Mouse (Mus musculus) ES-E14 (cell line): ENCODE measurements around the gene Gnai2. TPM values are rescaled to one million over a fixed set of nuclear protein-coding genes. Genes with fewer than 3 reads are reported as not detected.

Experiments
- DNase-seq: peaks from one replicate; pipeline ENCODE4 v3.0.0-alpha.2; 2013; ENCODE audit warnings: low read depth, low spot score
- H3K27ac ChIP-seq: 2 replicates; pipeline ENCODE4 v1.5.1; 2012; ENCODE audit warnings: low read depth, mild to moderate bottlenecking, low read length, moderate library complexity, mixed read lengths; ENCODE audit not compliant: poor library complexity, insufficient read depth, severe bottlenecking
- H3K36me3 ChIP-seq: 2 replicates; pipeline ENCODE4 v1.6.1; 2012; ENCODE audit warnings: mild to moderate bottlenecking, low read length, moderate library complexity, mixed read lengths; ENCODE audit not compliant: control insufficient read depth, poor library complexity, insufficient read depth, severe bottlenecking
- H3K4me1 ChIP-seq, 2 experiments: fragments of 150-350 bp in 1 of 2; sonication (generic) in 1 of 2; 2 replicates each; pipeline ENCODE4 v1.6.1; 2012; ENCODE audit warnings: low read length in 2 of 2, mild to moderate bottlenecking in 1 of 2, mixed read lengths in 1 of 2; ENCODE audit not compliant: control insufficient read depth in 2 of 2, insufficient read depth in 2 of 2, poor library complexity in 1 of 2
- H3K4me3 ChIP-seq, 2 experiments: fragments of 150-350 bp in 1 of 2; sonication (generic) in 1 of 2; 2 replicates each; pipeline ENCODE4 v1.5.1; 2012; ENCODE audit warnings: low read length in 2 of 2, low read depth in 1 of 2, mild to moderate bottlenecking in 1 of 2, mixed read lengths in 1 of 2; ENCODE audit not compliant: insufficient read depth in 1 of 2, poor library complexity in 1 of 2, severe bottlenecking in 1 of 2
- H3K9ac ChIP-seq: 2 replicates; pipeline ENCODE4 v1.6.1; 2012; ENCODE audit warnings: low read depth, mild to moderate bottlenecking, low read length, mixed read lengths; ENCODE audit not compliant: poor library complexity, insufficient read depth, severe bottlenecking
- H3K9me3 ChIP-seq: fragments of 150-350 bp; sonication (generic); 2 replicates; pipeline ENCODE4 v1.6.1; 2012; ENCODE audit warnings: low read depth, mild to moderate bottlenecking, low read length; ENCODE audit not compliant: control insufficient read depth, insufficient read depth
- CHD2 ChIP-seq: IDR thresholded peaks from 2 replicates; pipeline ENCODE4 v1.6.1; 2014; ENCODE audit warnings: mild to moderate bottlenecking, low read depth, low read length, inconsistent platforms
- HCFC1 ChIP-seq: IDR thresholded peaks from 2 replicates; pipeline ENCODE4 v1.6.1; 2012; ENCODE audit warnings: low read length, inconsistent platforms, borderline replicate concordance; ENCODE audit not compliant: insufficient read depth
- MAFK ChIP-seq: IDR thresholded peaks from 2 replicates; pipeline ENCODE4 v1.6.1; 2014; ENCODE audit warnings: mild to moderate bottlenecking, low read depth, low read length, inconsistent platforms; ENCODE audit not compliant: insufficient read depth
- ZC3H11A ChIP-seq: IDR thresholded peaks from 2 replicates; pipeline ENCODE4 v1.6.1; 2012; ENCODE audit warnings: low read depth, mild to moderate bottlenecking, inconsistent platforms, low read length, borderline replicate concordance
- ZNF384 ChIP-seq: IDR thresholded peaks from 2 replicates; pipeline ENCODE4 v1.6.1; 2012; ENCODE audit warnings: low read depth, low read length, inconsistent platforms
- in situ Hi-C, 2 experiments: fragments of 600-800 bp; cut with MboI; formaldehyde crosslinking; loops; one replicate each; pipeline ENCODE4 v1.15.1; 2025; ENCODE audit warnings: low sequenced_read_pairs in 2 of 2, inconsistent platforms in 1 of 2; ENCODE audit not compliant: unreplicated experiment in 2 of 2
- total RNA-seq: library from RNA; depleted of rRNA; stranded (reverse); fragments of 300-350 nt; gene quantifications from 2 replicates; pipeline ENCODE4 v1.2.3, GENCODE M21; 2012

Gene Gnai2
- total RNA-seq, 1 experiment, result 178 TPM

GRCm38 (mm10) chr9:107633661-107634405 lies 1.3 kb downstream of the Gnai2 start:
- H3K9me3 ChIP-seq, result no peaks in the 10 kb centered on the region
- in situ Hi-C loops, result no loop called here
- TF ChIP-seq ZNF384, result no peak
- TF ChIP-seq MAFK, result no peak
- no peak for TF ChIP-seq CHD2
- no peak for TF ChIP-seq ZC3H11A
- no peak for TF ChIP-seq HCFC1
- peak overlapping the region; percentile 92 to 97 for H3K4me3 ChIP-seq
- peaks cover 1% of the 10 kb centered on the region; the same call in 1 of the 2 replicates for H3K36me3 ChIP-seq
- DNase-seq, result no peak
- H3K27ac ChIP-seq, result no peak overlapping the region
- H3K4me1 ChIP-seq, result peaks cover 4 to 27% of the 10 kb centered on the region in 2 experiments; a peak in 3 of 4 replicates
- H3K9ac ChIP-seq, result peak overlapping the region; percentile 91

- TF ChIP-seq MAFK (no peak), CHD2 (no peak), ZNF384 (no peak), HCFC1 (no peak), ZC3H11A (no peak)
- Histone ChIP-seq H3K9ac (peak overlapping the region; percentile 91; the same call in 1 of the 2 replicates), H3K27ac (0 out of 2 replicates have a peak overlapping the region, but pooled peaks have one; percentile 9), H3K9me3 (no peaks in the 10 kb centered on the region), H3K4me3 (peak overlapping the region; percentile 92 to 97), H3K4me1 (peaks cover 7 to 33% of the 10 kb centered on the region in 2 experiments; a peak in 3 of 4 replicates), H3K36me3 (peaks cover 1% of the 10 kb centered on the region; the same call in 1 of the 2 replicates)
- in situ Hi-C loops, result no loop called here
- DNase-seq, result no peak
Measured at GRCm38 (mm10) chr9:107633091-107633660, 2.0 kb downstream of the Gnai2 start.

- DNase-seq, result no peak
- Histone ChIP-seq H3K36me3 (peaks cover 1% of the 10 kb centered on the region; the same call in 1 of the 2 replicates), H3K9ac (peak overlapping the region; percentile 91; the same call in 1 of the 2 replicates), H3K4me1 (peaks cover 10 to 40% of the 10 kb centered on the region in 2 experiments; a peak in 3 of 4 replicates), H3K27ac (no peak overlapping the region), H3K4me3 (peak overlapping the region; percentile 92 to 97; a peak in 3 of 4 replicates), H3K9me3 (no peaks in the 10 kb centered on the region)
- TF ChIP-seq ZNF384, result no peak
- in situ Hi-C loops, result no loop called here
Measured at GRCm38 (mm10) chr9:107632478-107632877, 2.7 kb downstream of the Gnai2 start.

GRCm38 (mm10) chr9:107631861-107632260 lies 3.3 kb downstream of the Gnai2 start:
- Histone ChIP-seq H3K4me3 (no peak overlapping the region), H3K36me3 (peaks cover 1% of the 10 kb centered on the region; the same call in 1 of the 2 replicates), H3K4me1 (peaks cover 14 to 44% of the 10 kb centered on the region in 2 experiments; a peak in 3 of 4 replicates), H3K9ac (no peak overlapping the region; the same call in 1 of the 2 replicates), H3K27ac (no peak overlapping the region), H3K9me3 (no peaks in the 10 kb centered on the region)
- TF ChIP-seq MAFK, result no peak
- no peak for TF ChIP-seq CHD2
- DNase-seq, result no peak
- in situ Hi-C loops, result no loop called here
